Mouse (Mus musculus) T-helper 17 cell (primary cell): ENCODE results near the gene Gpr119.

Experiments used
- in situ Hi-C, 2 experiments: fragments of 300-600 bp; cut with MboI, MseI; formaldehyde crosslinking; loops; 1 replicate in 1 of 2; 2 replicates in 1 of 2; pipeline ENCODE4 v1.15.1; 2025; ENCODE audit warnings: high pct_unique_total_duplicates in 2 of 2

Gpr119 gene

GRCm38 (mm10) chrX:48674171-48674570, at the start of gene Gpr119:
TSS of gene Gpr119 (minus strand) at chrX:48674478.
- in situ Hi-C loops, result loop anchor here in 1 of 2 experiments (10.0 kb wide), 1 partner anchor 811 kb away; no protein-coding TSS in a partner anchor

DNA sequence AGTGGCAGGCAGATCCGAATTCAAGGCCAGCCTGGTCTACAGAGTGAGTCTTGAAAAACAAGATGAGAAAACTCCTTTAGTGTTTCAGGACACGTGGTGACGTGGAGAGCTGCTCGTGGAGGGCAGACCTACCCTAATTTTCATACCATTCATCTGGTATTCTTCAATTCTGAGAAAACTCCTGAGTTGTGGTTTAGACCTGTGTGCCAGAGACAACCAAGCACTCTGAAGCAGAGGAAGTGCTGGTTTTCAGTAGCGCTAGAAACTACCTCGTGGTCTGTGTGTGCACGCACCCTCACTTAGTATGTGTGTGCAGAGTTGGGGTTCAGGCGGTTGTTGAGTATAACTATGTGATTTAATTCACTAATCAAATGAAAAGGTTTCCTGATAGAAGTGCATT, 38.6 kb upstream of the Gpr119 start:
- in situ Hi-C loops, result no loop called here

- in situ Hi-C loops, result no loop called here
Observed at GRCm38 (mm10) chrX:48709701-48710100, 35.4 kb upstream of the Gpr119 start.

- in situ Hi-C loops, result loop anchor here (25.0 kb wide), 1 partner anchor 617 kb away; no protein-coding TSS in a partner anchor
Observed at GRCm38 (mm10) chrX:48694864-48695371, 20.6 kb upstream of the Gpr119 start, which contains the start of gene Rbmx2. TSS of gene Rbmx2 (plus strand) at chrX:48695004.

DNA sequence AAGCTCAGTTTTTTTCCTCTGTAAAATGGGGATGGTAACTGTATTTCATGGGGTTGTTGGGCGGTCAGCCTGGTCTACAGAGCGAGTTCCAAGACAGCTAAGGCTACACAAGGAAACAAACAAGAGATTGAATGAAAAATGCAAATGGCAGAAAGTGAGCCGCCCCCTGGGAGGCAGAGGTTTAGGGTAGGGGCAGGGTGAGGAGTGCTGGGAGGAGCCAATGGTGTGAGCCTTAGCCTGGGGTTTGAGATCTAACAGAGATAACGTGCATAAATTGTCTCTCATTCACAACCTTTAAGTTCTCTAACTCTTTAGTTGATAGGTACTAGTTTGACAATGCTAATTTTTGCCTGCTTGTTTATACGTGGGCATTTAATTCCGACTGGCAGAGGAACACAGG, 20.2 kb upstream of the Gpr119 start:
- in situ Hi-C loops, result loop anchor here (25.0 kb wide), 1 partner anchor 618 kb away; no protein-coding TSS in a partner anchor

DNA sequence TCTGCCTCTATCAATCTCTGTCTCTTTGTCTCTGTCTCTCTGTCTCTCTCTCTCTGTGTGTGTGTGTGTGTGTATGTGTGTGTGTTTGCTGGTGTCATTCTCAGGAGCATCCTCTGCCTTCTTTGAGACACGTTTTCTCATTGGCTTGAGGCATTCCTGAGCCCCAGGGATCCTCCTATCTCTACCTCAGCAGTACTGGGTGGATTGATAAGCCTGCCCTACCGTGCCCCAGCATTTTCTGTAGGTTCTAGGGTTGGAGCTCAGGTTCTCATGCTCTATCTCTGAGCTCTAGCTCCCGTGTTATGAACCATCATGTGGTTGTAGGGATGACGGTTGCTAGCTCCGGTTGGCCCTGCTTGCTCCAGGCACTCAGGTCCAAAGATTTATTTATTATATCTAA, 9.6 kb upstream of the Gpr119 start:
- in situ Hi-C loops, result loop anchor here (25.0 kb wide), 1 partner anchor 628 kb away; no protein-coding TSS in a partner anchor

- in situ Hi-C loops, result loop anchor here (25.0 kb wide), 1 partner anchor 629 kb away; no protein-coding TSS in a partner anchor
Observed at GRCm38 (mm10) chrX:48683451-48683850, 9.2 kb upstream of the Gpr119 start.

GRCm38 (mm10) chrX:48671714-48672113, 2.6 kb downstream of the Gpr119 start:
- in situ Hi-C loops, result loop anchor here in 1 of 2 experiments (10.0 kb wide), 1 partner anchor 813 kb away; no protein-coding TSS in a partner anchor

DNA sequence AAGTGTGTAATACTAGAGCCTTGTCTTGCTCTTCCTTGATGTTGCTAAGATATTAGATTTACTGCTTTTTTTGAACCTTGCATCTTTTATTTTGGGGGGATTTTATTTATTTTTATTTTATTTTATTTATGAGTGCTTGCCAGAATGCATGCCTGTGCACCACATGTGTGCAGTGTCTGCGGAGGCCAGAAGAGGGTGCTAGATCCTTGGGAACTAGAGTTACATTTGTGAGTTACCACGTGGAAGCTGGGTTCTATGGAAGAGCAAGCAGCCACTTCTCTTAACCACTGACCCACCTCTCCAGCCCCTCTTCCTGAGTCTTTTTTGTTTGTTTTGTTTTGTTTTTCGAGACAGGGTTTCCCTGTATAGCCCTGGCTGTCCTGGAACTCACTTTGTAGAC, 4.7 kb downstream of the Gpr119 start:
- in situ Hi-C loops, result no loop called here

- in situ Hi-C loops, result no loop called here
Observed at GRCm38 (mm10) chrX:48666807-48667206, 7.5 kb downstream of the Gpr119 start.

GRCm38 (mm10) chrX:48644122-48644521, 30.2 kb downstream of the Gpr119 start:
- in situ Hi-C loops, result no loop called here

DNA sequence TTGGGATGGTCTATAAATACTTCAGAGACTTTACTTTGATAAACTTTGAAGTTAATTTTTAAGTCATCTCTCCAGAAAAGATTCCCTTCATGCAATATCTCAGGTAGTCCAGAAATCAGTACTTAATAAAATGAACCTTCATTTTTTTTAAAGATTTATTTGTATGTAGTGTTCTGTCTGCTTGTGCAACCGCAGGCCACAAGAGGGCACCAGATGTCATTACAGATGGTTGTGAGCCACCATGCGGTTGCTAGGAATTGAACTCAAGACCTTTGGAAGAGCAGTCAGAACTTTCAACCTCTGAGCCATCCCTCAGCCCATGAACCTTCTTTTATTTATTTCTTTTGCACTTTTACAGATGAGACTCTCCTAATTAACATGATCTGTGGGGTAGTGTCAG, 37.2 kb downstream of the Gpr119 start:
- in situ Hi-C loops, result no loop called here

GRCm38 (mm10) chrX:48624054-48624420, 50.2 kb downstream of the Gpr119 start:
- in situ Hi-C loops, result no loop called here

DNA sequence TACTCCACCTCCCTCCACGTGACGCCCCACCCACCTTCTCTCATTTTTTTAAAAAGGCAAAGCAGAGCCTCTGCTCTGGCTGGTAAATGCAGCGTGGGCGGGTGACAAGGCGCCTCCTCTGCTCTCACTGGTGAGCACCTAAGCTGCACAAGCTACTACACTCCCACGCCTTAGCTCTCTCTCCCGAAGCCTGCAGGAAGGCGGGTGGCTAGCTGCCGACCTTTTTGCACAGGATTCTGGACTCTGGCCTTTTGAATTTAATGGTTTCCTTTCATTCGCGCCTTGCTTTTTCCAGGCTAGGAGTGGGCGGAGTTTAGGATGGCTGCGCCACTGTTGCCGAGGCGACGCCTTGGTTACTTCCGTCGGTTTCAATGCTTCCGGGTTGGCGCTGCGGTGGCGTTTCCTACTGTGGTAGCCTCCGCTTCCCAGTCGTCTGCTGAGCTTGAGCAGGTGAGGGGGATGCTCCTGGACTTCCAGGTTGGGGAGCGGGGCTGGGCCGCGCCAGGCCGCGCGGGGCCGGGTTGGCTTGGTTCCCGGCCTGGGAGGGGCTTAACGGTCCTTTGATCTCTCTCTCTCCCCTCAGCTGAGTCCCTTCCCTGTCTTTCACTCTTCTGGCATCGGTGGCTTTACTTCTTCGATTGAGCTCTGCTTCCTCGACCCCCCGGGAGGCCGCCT, 50.8 kb downstream of the Gpr119 start, which contains the start of gene Slc25a14:
Slc25a14 (plus strand) TSS at position 35 of the 675 bp plus-strand sequence.
- in situ Hi-C loops, result no loop called here

DNA sequence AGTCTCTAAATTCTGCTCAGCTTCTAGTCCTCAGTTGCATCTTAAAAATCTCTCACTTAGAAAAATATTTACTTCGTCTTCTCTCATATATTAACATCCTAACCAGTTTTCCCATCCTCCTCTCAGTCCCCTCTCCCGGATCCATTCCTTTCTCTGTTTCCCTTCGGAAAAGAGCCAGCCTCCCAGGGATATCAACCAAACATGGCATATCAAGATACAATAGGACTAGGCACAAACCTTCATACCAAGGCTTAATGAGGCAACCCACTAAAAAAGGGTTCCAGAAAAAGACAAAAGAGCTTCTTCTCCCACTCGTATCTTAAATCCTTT, 51.3 kb downstream of the Gpr119 start:
- in situ Hi-C loops, result no loop called here
